Mouse (Mus musculus) cerebellum, postnatal 4 days (tissue): ENCODE measurements around the gene Fut7.
A peak's percentile ranks its signal among the peaks of the same experiment; 100 is the strongest.

Experiments
- DNase-seq, 2 experiments: peaks; one replicate each; pipeline ENCODE4 v3.0.0; 2022; ENCODE audit warnings: low spot score in 2 of 2, mixed read lengths in 1 of 2

Fut7 gene

GRCm38 (mm10) chr2:25423626-25424025, 559 bp downstream of the Fut7 start:
- no peak for DNase-seq

GRCm38 (mm10) chr2:25425481-25425880, 2.4 kb downstream of the Fut7 start:
- DNase-seq = no peak

GRCm38 (mm10) chr2:25426721-25427191, 3.7 kb downstream of the Fut7 start:
- DNase-seq = peak in 1 of 2 experiments; percentile 73

- no peak for DNase-seq
These were observed 4.2 kb downstream of the Fut7 start for GRCm38 (mm10) chr2:25427256-25427655.

- peak; percentile 97 for DNase-seq
These were observed 5.6 kb downstream of the Fut7 start, which contains the start of gene Abca2 for GRCm38 (mm10) chr2:25428442-25429236. Abca2 (plus strand) TSS chr2:25428703.

GRCm38 (mm10) chr2:25429435-25430180, 6.5 kb downstream of the Fut7 start:
- DNase-seq = no peak

GRCm38 (mm10) chr2:25430395-25431233, 7.5 kb downstream of the Fut7 start:
- DNase-seq = no peak

GRCm38 (mm10) chr2:25431308-25431855, 8.3 kb downstream of the Fut7 start:
- DNase-seq = no peak

- no peak for DNase-seq
These were observed 9.4 kb downstream of the Fut7 start for GRCm38 (mm10) chr2:25432326-25433098.

- DNase-seq = no peak
These were observed 10.0 kb downstream of the Fut7 start for GRCm38 (mm10) chr2:25433101-25433500.

- DNase-seq = no peak
These were observed 11.2 kb downstream of the Fut7 start for GRCm38 (mm10) chr2:25434292-25434691.

- no peak for DNase-seq
These were observed 13.3 kb downstream of the Fut7 start for GRCm38 (mm10) chr2:25436286-25436820.

GRCm38 (mm10) chr2:25441067-25441466, 18.0 kb downstream of the Fut7 start:
- DNase-seq = no peak

- DNase-seq = no peak
These were observed 19.6 kb downstream of the Fut7 start for GRCm38 (mm10) chr2:25442682-25443081.

- DNase-seq = no peak
These were observed 28.0 kb downstream of the Fut7 start for GRCm38 (mm10) chr2:25450853-25451647.

- DNase-seq = no peak
These were observed 29.9 kb downstream of the Fut7 start for GRCm38 (mm10) chr2:25452951-25453350.

- no peak for DNase-seq
These were observed 33.3 kb downstream of the Fut7 start, which contains the start of gene Clic3 for GRCm38 (mm10) chr2:25456205-25456953. Clic3 (plus strand) TSS chr2:25456838.

GRCm38 (mm10) chr2:25457022-25457896, 34.2 kb downstream of the Fut7 start:
- no peak for DNase-seq
